Mouse (Mus musculus) lung, adult 2 months (tissue): Measurements from ENCODE around the gene Mterf1a. TPM values are rescaled to one million over a fixed set of nuclear protein-coding genes. Genes with fewer than 3 reads are reported as not detected.
"Not testable (repeated sequence)": the region's sequence is repeated elsewhere in the genome, so short reads cannot be mapped to it uniquely, and the experiment has no call there.

Experiments used
- DNase-seq: peaks from one replicate; pipeline ENCODE4 v3.0.0; 2022
- H3K4me1 ChIP-seq: fragments of 200-500 bp; 2 replicates; pipeline ENCODE4 v1.6.1; 2011; ENCODE audit warnings: low read length; ENCODE audit not compliant: control insufficient read depth, insufficient read depth
- H3K4me3 ChIP-seq: fragments of 200-500 bp; replicated peaks from 2 replicates; pipeline ENCODE3; 2011; ENCODE audit warnings: low read depth, mild to moderate bottlenecking, control low read depth, low read length; ENCODE audit errors: extremely low read depth
- CTCF ChIP-seq: fragments of 200-500 bp; IDR thresholded peaks from 2 replicates; pipeline ENCODE4 v1.5.1; 2011; ENCODE audit warnings: mild to moderate bottlenecking, low read length, control low read depth; ENCODE audit not compliant: insufficient read depth
- POLR2A ChIP-seq: fragments of 200-500 bp; IDR thresholded peaks from 2 replicates; pipeline ENCODE4 v1.6.1; 2011; ENCODE audit warnings: low read depth, mild to moderate bottlenecking, control low read depth, low read length, borderline replicate concordance; ENCODE audit errors: extremely low read depth
- WGBS: fragments of 180-500 bp; shearing (Covaris S2); methylation state at CpG from one replicate; pipeline ENCODE4 v1.1.7; 2018; 5-methylcytosine and 5-hydroxymethylcytosine counted together
- polyA plus RNA-seq: library from polyadenylated mRNA; depleted of rRNA; stranded (reverse); fragments of >200 nt; gene quantifications from 2 replicates; pipeline ENCODE4 v1.2.3, GENCODE M21; 2012

Mterf1a gene
- polyA plus RNA-seq, 1 experiment = 1.7 TPM

DNA sequence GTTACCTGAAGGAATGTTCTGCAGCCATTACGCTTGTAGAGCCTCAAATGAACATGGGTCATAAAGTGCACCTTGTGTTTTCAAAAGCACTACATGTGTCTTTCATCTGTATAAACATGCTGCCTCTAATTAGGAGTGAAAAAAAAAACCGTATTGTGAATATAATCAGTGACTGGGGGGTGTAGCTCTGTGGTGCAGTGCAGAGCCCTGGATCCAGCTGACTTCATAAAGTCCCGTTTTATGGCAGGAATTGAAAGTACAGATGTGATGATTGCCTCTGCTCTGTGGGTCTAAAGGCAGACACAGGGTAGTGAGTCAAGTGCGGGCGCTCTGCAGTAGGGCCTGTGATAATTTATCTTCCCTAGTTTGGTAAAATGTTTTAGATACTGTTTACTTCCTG, 37.0 kb upstream of the Mterf1a start:
- WGBS = 67% methylated on average over 5 of the region's 5 CpGs
- TF ChIP-seq CTCF = no peak
- no peak for TF ChIP-seq POLR2A
- no peak for DNase-seq
- Histone ChIP-seq H3K4me3 (no peak overlapping the region), H3K4me1 (peaks cover 5% of the 10 kb centered on the region)

DNA sequence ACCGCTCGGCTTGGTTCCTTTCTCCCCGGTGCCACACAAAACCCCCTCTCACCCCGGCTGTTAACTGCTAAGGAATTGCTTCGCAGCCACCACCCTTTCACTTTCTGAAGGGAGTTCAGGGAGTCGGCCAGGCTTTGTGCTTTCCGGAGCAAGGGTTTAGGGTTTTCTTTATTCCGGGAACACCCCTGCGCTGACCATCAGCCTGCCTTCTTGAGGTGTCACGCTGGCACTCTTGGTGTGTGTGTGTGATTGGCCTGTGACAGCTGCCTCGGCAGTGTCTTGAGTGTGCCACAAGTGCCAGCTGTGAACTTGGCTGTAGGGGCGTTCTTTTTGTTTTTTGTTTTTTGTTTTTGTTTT, 34.9 kb upstream of the Mterf1a start:
- under 1% methylated on average over 12 of the region's 12 CpGs for WGBS
- peaks cover 5% of the 10 kb centered on the region for H3K4me1 ChIP-seq
- DNase-seq = peak; percentile 39
- no peak for TF ChIP-seq POLR2A
- TF ChIP-seq CTCF = no peak
- H3K4me3 ChIP-seq = peak overlapping the region; percentile 100

DNA sequence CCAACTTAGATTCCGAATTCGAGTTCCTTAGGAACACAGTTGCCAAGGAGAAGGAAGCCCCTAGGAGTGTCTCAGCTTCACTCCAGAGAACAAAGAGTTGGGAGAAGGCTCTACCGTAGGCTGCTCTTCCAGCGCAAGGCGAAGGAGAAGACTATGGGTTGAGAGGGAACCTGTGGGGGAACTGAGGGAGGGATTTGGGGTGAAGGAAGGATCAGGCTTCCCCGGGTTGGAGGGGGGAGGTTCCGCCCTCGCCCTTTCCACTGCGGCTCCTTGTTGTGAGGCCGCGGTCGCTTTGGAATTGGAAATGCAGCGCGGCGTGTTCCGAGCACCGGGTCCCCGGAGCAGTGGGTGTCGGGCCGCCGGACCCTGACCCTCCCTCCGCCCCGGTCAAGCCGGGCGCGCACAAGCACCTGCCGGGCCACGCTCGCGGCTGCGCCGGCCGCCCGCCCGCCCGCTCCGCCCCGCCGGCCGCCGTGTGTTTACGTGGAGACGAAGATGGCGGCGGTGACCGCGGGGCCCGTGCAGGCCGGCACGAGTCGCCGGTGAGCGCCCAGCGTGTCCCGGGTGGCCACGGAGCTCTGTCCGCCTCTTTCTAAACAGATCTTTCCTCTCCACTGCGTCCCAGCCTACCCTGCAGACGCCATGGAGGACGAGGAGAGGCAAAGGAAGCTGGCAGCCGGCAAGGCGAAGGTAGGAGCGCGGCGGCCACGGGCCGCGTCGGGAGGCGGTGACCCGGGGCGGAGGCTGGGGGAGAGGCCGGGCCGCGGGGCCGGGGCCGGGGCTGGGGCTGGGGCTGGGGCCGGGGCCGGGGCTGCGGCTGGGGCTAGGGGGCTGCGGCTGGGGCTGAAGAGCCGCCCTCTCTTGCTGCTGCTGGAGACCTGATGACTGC, 34.3 kb upstream of the Mterf1a start, which contains the start of gene Akap9:
Gene Akap9, plus strand, starts transcription at position 254 of the 889 bp plus-strand sequence.
- DNase-seq = peak; percentile 79
- under 1% methylated on average over 63 of the region's 82 CpGs for WGBS
- Histone ChIP-seq H3K4me3 (peak within 1 kb of the TSS; percentile 100), H3K4me1 (peaks cover 5% of the 10 kb centered on the region)
- TF ChIP-seq CTCF (no peak), POLR2A (peak; percentile 35; the same call in 1 of the 2 replicates)

DNA sequence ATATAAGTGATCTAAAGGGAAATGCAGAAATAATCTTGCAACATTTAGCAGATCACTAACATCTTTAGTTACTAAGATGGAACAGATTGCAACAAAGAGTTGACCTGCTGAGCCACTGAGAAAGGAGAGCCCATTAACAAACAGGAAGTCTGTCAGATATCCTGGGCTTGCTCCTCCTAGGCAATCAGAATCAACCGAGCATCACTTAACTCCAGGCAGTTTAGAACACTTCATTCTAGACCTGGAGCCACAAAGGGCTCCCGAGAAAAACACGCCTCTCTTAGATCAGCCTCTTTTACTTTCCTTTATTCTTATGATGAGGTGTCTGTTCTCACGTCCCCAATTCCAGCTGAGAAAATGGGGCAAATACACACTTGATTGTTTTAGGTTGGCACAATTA, 32.9 kb upstream of the Mterf1a start:
- H3K4me3 ChIP-seq = no peak overlapping the region
- WGBS = 53% methylated on average over 4 of the region's 4 CpGs

DNA sequence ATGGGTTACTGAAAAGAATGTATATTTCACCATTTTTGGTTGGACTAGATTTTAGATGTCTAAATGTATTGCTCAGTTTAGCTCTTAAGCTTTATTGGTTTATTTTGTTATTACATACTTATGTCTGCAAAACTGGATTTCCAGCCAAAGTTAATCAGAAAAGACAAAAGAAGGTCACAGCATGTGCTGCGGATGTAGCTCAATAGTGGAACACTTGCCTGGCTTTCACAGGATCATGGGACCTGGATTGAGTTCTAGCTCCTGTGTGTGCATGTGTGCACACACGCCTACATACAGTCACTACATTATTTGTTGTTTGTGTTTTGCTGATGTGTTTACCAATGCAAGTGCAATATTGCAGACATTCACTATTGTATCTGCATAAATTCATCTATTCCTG, 28.6 kb upstream of the Mterf1a start:
- TF ChIP-seq CTCF = no peak
- TF ChIP-seq POLR2A = no peak
- no peak overlapping the region for H3K4me3 ChIP-seq
- no peak for DNase-seq
- no peaks in the 10 kb centered on the region for H3K4me1 ChIP-seq
- WGBS = 84% methylated on average over 2 of the region's 2 CpGs

More for the DNA sequence above, 32.9 kb upstream of the Mterf1a start:
- TF ChIP-seq POLR2A (no peak), CTCF (no peak)
- H3K4me1 ChIP-seq = peaks cover 5% of the 10 kb centered on the region
- no peak for DNase-seq

DNA sequence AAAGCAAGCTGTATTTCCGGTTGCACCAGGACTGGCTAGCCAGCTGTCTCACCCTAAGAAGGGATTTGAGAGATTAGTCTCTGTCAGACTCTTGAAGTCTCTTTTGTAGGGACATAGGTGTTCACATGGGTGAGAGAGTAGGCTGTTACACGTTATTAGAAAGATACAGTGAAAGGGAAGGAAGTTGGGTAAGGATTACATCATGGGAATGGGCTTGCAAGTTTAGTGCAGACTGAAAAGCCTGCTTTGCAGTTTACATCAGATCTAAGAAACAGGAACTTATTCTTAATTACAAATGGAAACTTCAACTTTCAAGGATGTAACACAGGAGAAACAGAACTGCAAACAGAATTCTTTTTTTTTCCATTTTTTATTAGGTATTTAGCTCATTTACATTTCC, 11.7 kb upstream of the Mterf1a start:
- 48% methylated on average over 2 of the region's 2 CpGs for WGBS
- H3K4me3 ChIP-seq = no peak overlapping the region
- no peak for DNase-seq
- TF ChIP-seq CTCF = no peak
- no peak for TF ChIP-seq POLR2A
- H3K4me1 ChIP-seq = no peaks in the 10 kb centered on the region

DNA sequence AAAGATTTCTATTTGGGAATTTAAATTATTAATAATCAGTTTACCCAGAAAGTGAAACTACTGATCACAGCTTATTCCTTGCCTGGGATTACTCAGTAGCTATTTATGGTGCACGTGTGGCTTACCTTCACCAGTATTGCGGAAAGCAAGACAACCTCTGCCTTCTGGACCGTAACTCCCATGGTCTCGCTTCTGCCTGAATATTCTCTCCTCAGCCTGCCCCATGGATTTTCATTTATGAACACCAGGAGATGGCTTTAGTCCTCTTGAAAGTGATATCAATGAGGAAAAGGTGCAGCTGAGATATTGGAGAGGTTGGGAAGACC, 524 bp upstream of the Mterf1a start:
- not testable (repeated sequence) for H3K4me1 ChIP-seq, H3K4me3 ChIP-seq, DNase-seq
- WGBS = 93% methylated on average over 4 of the region's 4 CpGs

DNA sequence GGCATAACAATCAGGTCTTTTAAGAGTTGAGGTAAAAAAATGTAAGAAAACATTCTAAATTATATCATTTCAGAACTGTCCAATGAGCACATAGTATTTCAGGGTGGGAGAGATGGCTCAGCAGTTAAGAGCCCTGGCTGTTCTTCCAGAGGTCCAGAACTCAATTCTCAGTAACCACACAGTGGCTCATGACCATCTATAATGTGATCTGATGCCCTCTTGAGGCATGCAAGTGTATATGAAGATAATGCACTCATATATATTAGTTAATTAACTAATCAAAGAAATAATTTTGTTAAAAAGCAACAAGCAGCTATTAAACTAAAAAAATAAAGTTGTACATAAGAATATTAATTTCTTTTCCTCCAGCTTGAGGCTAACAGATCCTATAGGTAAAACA, 4.5 kb downstream of the Mterf1a start:
- Histone ChIP-seq H3K4me1 (no peaks in the 10 kb centered on the region), H3K4me3 (no peak overlapping the region)
- no peak for DNase-seq
- TF ChIP-seq CTCF (no peak), POLR2A (no peak)

DNA sequence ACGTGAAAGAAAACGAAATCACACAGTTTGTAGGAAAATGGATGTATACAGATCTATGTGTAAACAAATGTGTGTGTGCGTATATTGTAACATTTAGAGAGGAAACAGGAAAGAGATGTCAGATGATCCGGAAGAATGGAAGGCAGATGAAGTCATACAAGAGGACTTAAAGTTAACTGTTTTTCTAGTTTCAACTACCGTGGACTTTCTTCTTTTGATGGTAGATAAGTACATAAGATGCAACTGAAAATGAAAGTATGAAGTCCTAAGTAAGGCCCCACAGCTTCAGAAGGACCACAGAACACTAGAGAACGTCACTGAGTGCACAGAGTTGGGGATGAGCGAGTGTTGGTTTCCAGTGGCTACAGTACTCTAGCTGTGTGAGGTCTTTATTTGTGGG, 6.9 kb downstream of the Mterf1a start:
- not testable (repeated sequence) for H3K4me1 ChIP-seq, DNase-seq, H3K4me3 ChIP-seq
- 63% methylated on average over 7 of the region's 7 CpGs for WGBS

DNA sequence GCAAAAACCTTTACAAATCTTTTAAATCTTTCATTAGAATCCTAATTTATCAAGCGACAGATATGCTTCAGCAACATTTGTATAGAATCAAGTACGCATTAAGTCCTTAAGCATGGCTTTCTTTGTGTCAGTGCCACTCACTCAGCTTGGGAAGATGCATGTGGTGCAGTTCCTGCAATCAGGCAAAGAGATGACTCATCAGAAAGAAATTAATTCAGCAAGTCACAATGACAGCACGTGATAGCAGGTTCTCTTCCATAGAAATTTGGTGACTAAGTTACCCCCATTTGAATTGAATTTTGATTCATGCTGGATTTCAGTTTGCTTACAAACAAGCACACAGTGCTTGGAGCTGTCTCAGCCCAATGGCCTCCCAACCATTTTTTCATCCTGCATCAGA, 20.2 kb downstream of the Mterf1a start:
- no peaks in the 10 kb centered on the region for H3K4me1 ChIP-seq
- H3K4me3 ChIP-seq = no peak overlapping the region
- no peak for TF ChIP-seq CTCF
- no peak for DNase-seq
- 77% methylated on average over 3 of the region's 3 CpGs for WGBS
